Comparison of ENCODE assay signal across 9 mouse cellular contexts in the genomic region with DNA sequence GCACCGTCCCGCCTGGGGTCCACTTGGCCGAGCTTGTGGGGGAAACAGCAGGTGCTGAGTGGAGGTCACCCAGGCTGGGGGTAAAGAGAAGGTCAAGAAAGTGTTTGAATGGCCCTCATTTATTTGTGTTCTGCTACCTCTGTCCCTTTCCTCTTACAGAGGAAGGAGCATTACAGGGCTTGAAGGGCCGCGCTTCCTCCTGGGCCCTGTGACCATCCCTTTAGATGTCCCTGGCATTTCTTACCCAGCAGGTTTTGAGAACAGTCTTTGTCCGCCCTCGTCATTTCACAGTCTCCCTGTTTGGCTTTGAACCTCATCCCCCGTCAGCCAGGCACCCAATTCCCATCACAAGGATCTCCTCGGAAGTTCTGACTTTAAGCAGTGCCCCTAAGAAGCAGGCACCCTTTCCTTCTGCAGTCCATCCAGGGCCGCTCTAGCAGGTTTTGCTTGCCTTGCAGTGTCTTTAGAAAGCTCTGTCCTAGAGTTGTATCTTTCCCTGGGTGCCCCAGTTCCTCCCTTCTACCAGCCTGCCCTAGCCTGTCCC. TPM values are rescaled to one million over a fixed set of nuclear protein-coding genes. Genes with fewer than 3 reads are reported as not detected.
DNase-seq lines count a peak whose midpoint lies in the region; ATAC-seq and TF ChIP-seq lines count a peak whose summit lies in the region.
"Had no signal": no experiment of that assay in that cellular context is flagged by ENCODE, and none has a peak within 500 bp of the region (broad histone marks: within the 10 kb centered on the region; RNA-seq: fewer than 3 reads in every experiment).

No protein-coding gene starts in this region.

- 0 out of 2 replicates have a peak overlapping the region, but pooled peaks have one; percentile 61 for H3K27ac ChIP-seq in heart, embryonic 12.5 days (ENCODE audit: poor library complexity, severe bottlenecking)
- H3K27ac ChIP-seq in forebrain, embryonic 15.5 days (replicated peaks): peak overlapping the region; percentile 70; the same call in 1 of the 2 replicates
- peak overlapping the region; percentile 25 for H3K27ac ChIP-seq in liver, embryonic 14.5 days

- WGBS in heart, embryonic 12.5 days: 18% methylated on average over 10 of the region's 10 CpGs
- 11% methylated on average over 10 of the region's 10 CpGs for WGBS in forebrain, embryonic 15.5 days
- WGBS in liver, embryonic 14.5 days (ENCODE audit: insufficient replicate concordance): 24% methylated on average over 10 of the region's 10 CpGs

- no peak for DNase-seq in heart, postnatal 36 days
- DNase-seq in liver, embryonic 14.5 days (ENCODE audit: low read depth in 3 of 3, low spot score in 3 of 3): no peak
- DNase-seq in cerebellum, adult 18-20 months: no peak
- DNase-seq in layer of hippocampus, adult 11-12 months (ENCODE audit: low spot score): no peak
- no peak for DNase-seq in left cerebral cortex, postnatal 36 days (ENCODE audit: low spot score in 2 of 2)

- TF ChIP-seq CTCF in E14TG2a.4 (conservative IDR thresholded peaks at IDR 0.05; ENCODE audit: low read length): no peak
- TF ChIP-seq CTCF in liver, embryonic 14.5 days (IDR thresholded peaks at IDR 0.05; ENCODE audit: low read depth): no peak

- H3K9me3 ChIP-seq in heart, embryonic 12.5 days (replicated peaks): no peaks in the 10 kb centered on the region
- no peaks in the 10 kb centered on the region for H3K9me3 ChIP-seq in E14TG2a.4 (ENCODE audit: low read length)
- no peaks in the 10 kb centered on the region for H3K9me3 ChIP-seq in forebrain, embryonic 15.5 days
- H3K9me3 ChIP-seq in liver, embryonic 14.5 days (ENCODE audit: control insufficient read depth, low read length): no peaks in the 10 kb centered on the region
- H3K9me3 ChIP-seq: G1E had no signal

- peaks cover 21% of the 10 kb centered on the region for H3K4me1 ChIP-seq in heart, embryonic 12.5 days (replicated peaks)
- H3K4me1 ChIP-seq in E14TG2a.4 (replicated peaks; ENCODE audit: low read depth, low read length): peaks cover 57% of the 10 kb centered on the region
- H3K4me1 ChIP-seq in forebrain, embryonic 15.5 days: peaks cover 33% of the 10 kb centered on the region
- peaks cover 46 to 57% of the 10 kb centered on the region in 2 experiments for H3K4me1 ChIP-seq in liver, embryonic 14.5 days (replicated peaks; ENCODE audit: control insufficient read depth in 2 of 2, insufficient read depth in 2 of 2, low read length in 1 of 2)

- intact Hi-C loops in heart, postnatal 36 days (cut with DNase I): no loop called here
- intact Hi-C loops in left cerebral cortex, postnatal 36 days (cut with DNase I): loop anchor here (5.0 kb wide), 1 partner anchor 70 kb away; no protein-coding TSS in a partner anchor

- H3K4me3 ChIP-seq in heart, embryonic 12.5 days: peak overlapping the region; percentile 85
- H3K4me3 ChIP-seq in E14TG2a.4 (replicated peaks; ENCODE audit: low read length): peak overlapping the region; percentile 89
- H3K4me3 ChIP-seq in forebrain, embryonic 15.5 days: peak overlapping the region; percentile 61
- H3K4me3 ChIP-seq in liver, embryonic 14.5 days (ENCODE audit: insufficient read depth in 1 of 2, low read depth in 2 of 2, low read length in 2 of 2): peak overlapping the region; percentile 68 to 98

- no peaks in the 10 kb centered on the region for H3K36me3 ChIP-seq in heart, embryonic 12.5 days
- H3K36me3 ChIP-seq in E14TG2a.4 (ENCODE audit: insufficient read depth, low read length): no peaks in the 10 kb centered on the region
- H3K36me3 ChIP-seq in forebrain, embryonic 15.5 days: no peaks in the 10 kb centered on the region
- no peaks in the 10 kb centered on the region for H3K36me3 ChIP-seq in liver, embryonic 14.5 days (replicated peaks; ENCODE audit: control insufficient read depth, insufficient read depth, low read depth)
- H3K36me3 ChIP-seq: G1E had no signal

- ATAC-seq in heart, embryonic 12.5 days (ENCODE audit: insufficient number of reproducible peaks, low FRiP score): no peak
- ATAC-seq in forebrain, embryonic 15.5 days (replicated peaks): no peak; the same call in 1 of the 2 replicates
- ATAC-seq in liver, embryonic 14.5 days (ENCODE audit: insufficient read depth): no peak

- TF ChIP-seq EP300 in liver, embryonic 14.5 days (IDR thresholded peaks at IDR 0.05; ENCODE audit: low read depth): no peak

- H3K4me2 ChIP-seq in heart, embryonic 12.5 days: peak overlapping the region; percentile 97
- peak overlapping the region; percentile 93 for H3K4me2 ChIP-seq in forebrain, embryonic 15.5 days (replicated peaks)
- peak overlapping the region; percentile 82 for H3K4me2 ChIP-seq in liver, embryonic 14.5 days (ENCODE audit: low read depth)

- no peaks in the 10 kb centered on the region; the same call in 1 of the 2 replicates for H3K27me3 ChIP-seq in heart, embryonic 12.5 days (replicated peaks)
- H3K27me3 ChIP-seq in E14TG2a.4 (ENCODE audit: insufficient read depth, low read length): peaks cover 27% of the 10 kb centered on the region
- H3K27me3 ChIP-seq in forebrain, embryonic 15.5 days: no peaks in the 10 kb centered on the region
- no peaks in the 10 kb centered on the region; the same call in 1 of the 2 replicates for H3K27me3 ChIP-seq in liver, embryonic 14.5 days (ENCODE audit: control insufficient read depth, insufficient read depth, low read length)

- peak overlapping the region; percentile 92 for H3K9ac ChIP-seq in heart, embryonic 12.5 days
- H3K9ac ChIP-seq in forebrain, embryonic 15.5 days (replicated peaks): peak overlapping the region; percentile 75
- H3K9ac ChIP-seq in liver, embryonic 14.5 days (replicated peaks): peak overlapping the region; percentile 83

RNA-seq across cellular contexts. Expression of a gene that starts 1.4 kb away (rescaled TPM):
- 21.0 and 21.3 TPM in 2 replicates for polyA plus RNA-seq in heart, embryonic 12.5 days (2016; fragmentation: Nextera tagmentation; extraction: Ambion mirVana)
- total RNA-seq in heart, postnatal 36 days (2021): 10 to 100 TPM; 21.4 to 22.2 TPM
- polyA plus RNA-seq in forebrain, embryonic 15.5 days (2015; fragmentation: Nextera tagmentation; extraction: Ambion mirVana): 55.6 and 63.3 TPM in 2 replicates
- polyA plus RNA-seq in liver, embryonic 14.5 days (2012; rRNA removed): 58.1 and 75.0 TPM in 2 replicates
- polyA plus RNA-seq in liver, embryonic 14.5 days (2014; fragmentation: Nextera tagmentation; extraction: Ambion mirVana): 70.4 and 85.8 TPM in 2 replicates
- 10 to 100 TPM; 67.0 to 78.1 TPM for total RNA-seq in left cerebral cortex, postnatal 36 days (2021)
